Mouse (Mus musculus): ENCODE results near the gene Abcf2. TPM values are rescaled to one million over a fixed set of nuclear protein-coding genes. Genes with fewer than 3 reads are reported as not detected.

The Abcf2 gene
- polyA plus RNA-seq, 1 experiment from 2014 or later: 121 TPM

DNA sequence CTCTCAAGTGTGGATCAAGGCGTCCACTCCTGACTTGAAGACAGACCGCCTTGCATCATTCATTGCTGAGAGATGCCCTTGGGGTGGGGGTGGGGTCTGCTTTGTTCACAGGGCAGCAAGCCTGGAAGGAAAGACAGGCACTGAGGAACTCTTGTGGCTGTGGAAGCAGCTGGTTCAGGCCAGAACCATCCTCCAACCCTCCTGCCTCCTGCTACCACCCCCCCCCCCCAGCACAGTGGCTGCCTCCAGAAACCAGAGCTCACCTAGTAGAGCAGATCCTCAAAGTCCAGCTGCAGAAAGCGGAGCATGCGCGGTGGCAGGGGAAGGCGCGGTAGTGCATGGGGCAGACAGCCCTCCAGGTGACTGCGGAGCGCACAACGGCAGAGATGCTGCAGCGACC is 43.9 kb downstream of the Abcf2 start:
- no peak for ATAC-seq (ENCODE audit: low FRiP score)
- no peak overlapping the region for H3K4me3 ChIP-seq (ENCODE audit: low read depth, low read length)
- no peak overlapping the region for H3K9ac ChIP-seq (ENCODE audit: low read depth, low read length)
- H3K27me3 ChIP-seq (ENCODE audit: control insufficient read depth, insufficient read depth, low read length): peaks cover 12% of the 10 kb centered on the region
- no peak overlapping the region for H3K4me2 ChIP-seq (replicated peaks; ENCODE audit: low read depth, low read length)
- no peaks in the 10 kb centered on the region for H3K36me3 ChIP-seq (ENCODE audit: control insufficient read depth, insufficient read depth, low read length)
- DNase-seq (ENCODE audit: low spot score): no peak
- H3K4me1 ChIP-seq (replicated peaks; ENCODE audit: control insufficient read depth, insufficient read depth, low read length): no peaks in the 10 kb centered on the region
- WGBS: 45% methylated on average over 11 of the region's 11 CpGs
- H3K27ac ChIP-seq (ENCODE audit: low read depth, low read length): no peak overlapping the region
- H3K9me3 ChIP-seq (ENCODE audit: control insufficient read depth, low read length): no peaks in the 10 kb centered on the region

DNA sequence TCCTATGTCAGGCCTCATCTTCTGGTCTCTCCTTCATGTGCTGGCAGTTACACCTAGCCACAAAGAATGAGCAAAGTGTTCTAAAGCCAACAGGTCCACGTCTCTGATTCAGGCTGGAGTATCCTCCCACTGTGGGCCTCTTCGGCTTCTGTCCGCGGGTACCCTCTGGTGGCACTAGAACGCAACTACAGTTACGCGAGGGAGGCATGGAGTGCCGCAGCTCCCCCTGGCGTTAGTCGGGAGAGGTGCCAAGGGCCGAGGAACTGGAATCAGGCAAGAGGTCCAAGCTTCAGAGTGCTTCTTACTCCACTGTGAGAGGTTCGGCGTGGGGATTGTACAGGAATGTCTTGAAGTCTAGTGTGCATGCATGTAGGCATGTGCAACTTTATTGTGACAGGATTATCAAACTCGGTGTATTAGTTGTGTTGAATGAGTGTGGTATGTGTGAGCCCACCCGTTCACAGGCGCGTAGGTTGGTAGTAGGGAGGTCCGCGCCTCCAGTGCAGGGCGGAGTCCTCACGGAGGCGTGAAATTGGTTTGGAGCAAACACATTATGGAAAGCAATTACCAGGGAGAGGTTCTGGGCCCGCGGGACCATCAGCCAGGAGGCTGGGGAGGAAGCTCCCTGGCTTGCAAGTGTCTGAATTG is 47.1 kb downstream of the Abcf2 start:
- Histone ChIP-seq H3K9me3 (ENCODE audit: control insufficient read depth, low read length) (no peaks in the 10 kb centered on the region), H3K9ac (ENCODE audit: low read depth, low read length) (no peak overlapping the region), H3K36me3 (ENCODE audit: control insufficient read depth, insufficient read depth, low read length) (no peaks in the 10 kb centered on the region), H3K27me3 (ENCODE audit: control insufficient read depth, insufficient read depth, low read length) (peaks cover 36% of the 10 kb centered on the region), H3K27ac (ENCODE audit: low read depth, low read length) (no peak overlapping the region), H3K4me3 (ENCODE audit: low read depth, low read length) (no peak overlapping the region), H3K4me1 (replicated peaks; ENCODE audit: control insufficient read depth, insufficient read depth, low read length) (peaks cover 6% of the 10 kb centered on the region; the same call in 1 of the 2 replicates), H3K4me2 (replicated peaks; ENCODE audit: low read depth, low read length) (no peak overlapping the region)
- DNase-seq (ENCODE audit: low spot score) (peak; percentile 96), ATAC-seq (ENCODE audit: low FRiP score) (peak; percentile 42; the same call in 1 of the 2 replicates)
- 20% methylated on average over 24 of the region's 24 CpGs for WGBS

- 12% methylated on average over 6 of the region's 6 CpGs for WGBS
- Histone ChIP-seq H3K4me2 (replicated peaks; ENCODE audit: low read depth, low read length) (no peak overlapping the region), H3K9me3 (ENCODE audit: control insufficient read depth, low read length) (no peaks in the 10 kb centered on the region), H3K4me3 (ENCODE audit: low read depth, low read length) (no peak overlapping the region), H3K4me1 (replicated peaks; ENCODE audit: control insufficient read depth, insufficient read depth, low read length) (peaks cover 6% of the 10 kb centered on the region; the same call in 1 of the 2 replicates), H3K27me3 (ENCODE audit: control insufficient read depth, insufficient read depth, low read length) (peaks cover 51% of the 10 kb centered on the region), H3K9ac (ENCODE audit: low read depth, low read length) (no peak overlapping the region), H3K27ac (ENCODE audit: low read depth, low read length) (no peak overlapping the region), H3K36me3 (ENCODE audit: control insufficient read depth, insufficient read depth, low read length) (no peaks in the 10 kb centered on the region)
- DNase-seq (ENCODE audit: low spot score): peak; percentile 38
- ATAC-seq (ENCODE audit: low FRiP score): no peak
Measured at GRCm38 (mm10) chr5:24527780-24528179, 49.5 kb downstream of the Abcf2 start.

- peaks cover 51% of the 10 kb centered on the region for H3K27me3 ChIP-seq (ENCODE audit: control insufficient read depth, insufficient read depth, low read length)
- H3K9me3 ChIP-seq (ENCODE audit: control insufficient read depth, low read length): no peaks in the 10 kb centered on the region
- H3K4me3 ChIP-seq (ENCODE audit: low read depth, low read length): peak within 1 kb of the TSS; percentile 47
- H3K9ac ChIP-seq (ENCODE audit: low read depth, low read length): peak within 1 kb of the TSS; percentile 65
- peak; percentile 58 for ATAC-seq (ENCODE audit: low FRiP score)
- H3K4me2 ChIP-seq (replicated peaks; ENCODE audit: low read depth, low read length): peak within 1 kb of the TSS; percentile 84
- H3K4me1 ChIP-seq (replicated peaks; ENCODE audit: control insufficient read depth, insufficient read depth, low read length): peaks cover 6% of the 10 kb centered on the region; the same call in 1 of the 2 replicates
- peak within 1 kb of the TSS; percentile 56; the same call in 1 of the 2 replicates for H3K27ac ChIP-seq (ENCODE audit: low read depth, low read length)
- WGBS: under 1% methylated on average over 27 of the region's 49 CpGs
- H3K36me3 ChIP-seq (ENCODE audit: control insufficient read depth, insufficient read depth, low read length): no peaks in the 10 kb centered on the region
- DNase-seq (ENCODE audit: low spot score): peak; percentile 78
Measured at GRCm38 (mm10) chr5:24526889-24527230, 50.4 kb downstream of the Abcf2 start, which contains the start of gene Gbx1. Gene Gbx1 (minus strand): TSS chr5:24527202.

DNA sequence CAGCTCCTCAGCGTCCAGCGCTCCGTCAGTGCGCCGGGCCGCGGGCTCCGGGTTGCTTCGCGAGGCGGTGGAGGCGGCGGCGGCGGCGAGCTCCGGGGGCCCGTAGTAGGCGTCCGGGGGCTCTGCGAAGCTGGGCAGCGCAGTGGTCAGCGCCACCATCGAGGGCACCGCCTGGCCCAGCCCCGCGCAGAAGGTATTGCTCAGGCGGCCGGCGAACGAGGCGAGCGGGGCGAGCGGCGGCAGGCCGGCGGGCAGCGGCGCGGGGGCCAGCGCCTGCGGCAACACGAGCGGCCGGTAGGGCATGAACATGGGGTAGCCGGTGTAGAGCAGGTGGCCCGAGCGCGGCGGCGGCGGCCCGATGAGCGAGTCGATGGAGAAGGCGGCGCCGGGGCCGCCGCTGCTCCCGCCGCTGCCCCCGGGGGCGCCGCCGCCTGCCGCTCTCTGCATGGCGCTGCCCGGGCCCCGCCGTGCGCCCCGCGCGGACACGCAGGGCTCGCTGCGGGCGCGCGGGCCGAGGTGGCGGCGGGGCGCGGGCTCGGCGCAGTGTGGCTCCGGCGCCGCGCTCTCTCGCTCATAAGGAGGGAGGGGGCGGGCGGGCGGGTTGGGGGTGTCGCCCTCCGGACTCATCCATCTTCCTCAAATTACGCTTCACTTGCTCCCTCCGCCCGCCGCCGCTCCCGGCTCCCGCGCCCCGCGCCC is 50.9 kb downstream of the Abcf2 start:
- Histone ChIP-seq H3K27ac (ENCODE audit: low read depth, low read length) (no peak overlapping the region), H3K4me1 (replicated peaks; ENCODE audit: control insufficient read depth, insufficient read depth, low read length) (peaks cover 6% of the 10 kb centered on the region; the same call in 1 of the 2 replicates), H3K9me3 (ENCODE audit: control insufficient read depth, low read length) (no peaks in the 10 kb centered on the region), H3K4me2 (replicated peaks; ENCODE audit: low read depth, low read length) (peak overlapping the region; percentile 84), H3K36me3 (ENCODE audit: control insufficient read depth, insufficient read depth, low read length) (no peaks in the 10 kb centered on the region), H3K4me3 (ENCODE audit: low read depth, low read length) (peak overlapping the region; percentile 47), H3K9ac (ENCODE audit: low read depth, low read length) (peak overlapping the region; percentile 65), H3K27me3 (ENCODE audit: control insufficient read depth, insufficient read depth, low read length) (peaks cover 51% of the 10 kb centered on the region)
- DNase-seq (ENCODE audit: low spot score) (no peak), ATAC-seq (ENCODE audit: low FRiP score) (peak; percentile 70)
- under 1% methylated on average over 39 of the region's 109 CpGs for WGBS

GRCm38 (mm10) chr5:24525360-24526189 is 51.7 kb downstream of the Abcf2 start:
- peak; percentile 62 for DNase-seq (ENCODE audit: low spot score)
- 2% methylated on average over 34 of the region's 34 CpGs for WGBS
- no peak for ATAC-seq (ENCODE audit: low FRiP score)

GRCm38 (mm10) chr5:24524522-24524921 is 52.7 kb downstream of the Abcf2 start:
- H3K9ac ChIP-seq (ENCODE audit: low read depth, low read length): no peak overlapping the region
- peaks cover 49% of the 10 kb centered on the region for H3K27me3 ChIP-seq (ENCODE audit: control insufficient read depth, insufficient read depth, low read length)
- H3K4me2 ChIP-seq (replicated peaks; ENCODE audit: low read depth, low read length): peak overlapping the region; percentile 84
- no peaks in the 10 kb centered on the region for H3K36me3 ChIP-seq (ENCODE audit: control insufficient read depth, insufficient read depth, low read length)
- H3K4me3 ChIP-seq (ENCODE audit: low read depth, low read length): peak overlapping the region; percentile 47
- DNase-seq (ENCODE audit: low spot score): peak; percentile 31
- peaks cover 6% of the 10 kb centered on the region; the same call in 1 of the 2 replicates for H3K4me1 ChIP-seq (replicated peaks; ENCODE audit: control insufficient read depth, insufficient read depth, low read length)
- H3K9me3 ChIP-seq (ENCODE audit: control insufficient read depth, low read length): no peaks in the 10 kb centered on the region
- WGBS: 15% methylated on average over 4 of the region's 4 CpGs
- H3K27ac ChIP-seq (ENCODE audit: low read depth, low read length): no peak overlapping the region
- no peak for ATAC-seq (ENCODE audit: low FRiP score)

More at GRCm38 (mm10) chr5:24525360-24526189, 51.7 kb downstream of the Abcf2 start:
- H3K4me3 ChIP-seq (ENCODE audit: low read depth, low read length): peak overlapping the region; percentile 47
- peaks cover 6% of the 10 kb centered on the region; the same call in 1 of the 2 replicates for H3K4me1 ChIP-seq (replicated peaks; ENCODE audit: control insufficient read depth, insufficient read depth, low read length)
- peak overlapping the region; percentile 65 for H3K9ac ChIP-seq (ENCODE audit: low read depth, low read length)
- H3K27me3 ChIP-seq (ENCODE audit: control insufficient read depth, insufficient read depth, low read length): peaks cover 51% of the 10 kb centered on the region
- H3K4me2 ChIP-seq (replicated peaks; ENCODE audit: low read depth, low read length): peak overlapping the region; percentile 84
- H3K27ac ChIP-seq (ENCODE audit: low read depth, low read length): no peak overlapping the region
- H3K9me3 ChIP-seq (ENCODE audit: control insufficient read depth, low read length): no peaks in the 10 kb centered on the region
- H3K36me3 ChIP-seq (ENCODE audit: control insufficient read depth, insufficient read depth, low read length): no peaks in the 10 kb centered on the region

GRCm38 (mm10) chr5:24523806-24524205 is 53.5 kb downstream of the Abcf2 start:
- Histone ChIP-seq H3K9ac (ENCODE audit: low read depth, low read length) (no peak overlapping the region), H3K27me3 (ENCODE audit: control insufficient read depth, insufficient read depth, low read length) (peaks cover 43% of the 10 kb centered on the region), H3K4me3 (ENCODE audit: low read depth, low read length) (no peak overlapping the region), H3K9me3 (ENCODE audit: control insufficient read depth, low read length) (no peaks in the 10 kb centered on the region), H3K4me1 (replicated peaks; ENCODE audit: control insufficient read depth, insufficient read depth, low read length) (peaks cover 6% of the 10 kb centered on the region; the same call in 1 of the 2 replicates), H3K27ac (ENCODE audit: low read depth, low read length) (no peak overlapping the region), H3K36me3 (ENCODE audit: control insufficient read depth, insufficient read depth, low read length) (no peaks in the 10 kb centered on the region), H3K4me2 (replicated peaks; ENCODE audit: low read depth, low read length) (peak overlapping the region; percentile 17; the same call in 1 of the 2 replicates)
- DNase-seq (ENCODE audit: low spot score) (peak; percentile 47), ATAC-seq (ENCODE audit: low FRiP score) (no peak)
- WGBS: 36% methylated on average over 8 of the region's 8 CpGs

Measured in hindbrain, embryonic 11.5 days (tissue).